Mouse (Mus musculus): Measurements from ENCODE around the gene Kat6b. TPM values are rescaled to one million over a fixed set of nuclear protein-coding genes. Genes with fewer than 3 reads are reported as not detected.

Gene Kat6b
- polyA plus RNA-seq, 1 experiment from 2014 or later, result 12.7 TPM

- Histone ChIP-seq H3K4me1 (ENCODE audit: control insufficient read depth, insufficient read depth, low read length) (no peaks in the 10 kb centered on the region), H3K27ac (ENCODE audit: low read depth, low read length) (no peak overlapping the region), H3K4me3 (ENCODE audit: low read depth, low read length) (no peak overlapping the region), H3K4me2 (ENCODE audit: low read depth) (no peak overlapping the region), H3K9ac (ENCODE audit: low read length) (no peak overlapping the region), H3K36me3 (ENCODE audit: control insufficient read depth, insufficient read depth, low read length) (no peaks in the 10 kb centered on the region), H3K9me3 (ENCODE audit: control insufficient read depth, low read length) (no peaks in the 10 kb centered on the region), H3K27me3 (ENCODE audit: control insufficient read depth, insufficient read depth, low read length) (no peaks in the 10 kb centered on the region)
- ATAC-seq (ENCODE audit: insufficient read depth, low FRiP score, low TSS enrichment) (no peak), DNase-seq (ENCODE audit: low spot score) (no peak)
- WGBS, result 91% methylated on average over 7 of the region's 7 CpGs
These were observed 25.4 kb upstream of the Kat6b start for GRCm38 (mm10) chr14:21455654-21456350.

DNA sequence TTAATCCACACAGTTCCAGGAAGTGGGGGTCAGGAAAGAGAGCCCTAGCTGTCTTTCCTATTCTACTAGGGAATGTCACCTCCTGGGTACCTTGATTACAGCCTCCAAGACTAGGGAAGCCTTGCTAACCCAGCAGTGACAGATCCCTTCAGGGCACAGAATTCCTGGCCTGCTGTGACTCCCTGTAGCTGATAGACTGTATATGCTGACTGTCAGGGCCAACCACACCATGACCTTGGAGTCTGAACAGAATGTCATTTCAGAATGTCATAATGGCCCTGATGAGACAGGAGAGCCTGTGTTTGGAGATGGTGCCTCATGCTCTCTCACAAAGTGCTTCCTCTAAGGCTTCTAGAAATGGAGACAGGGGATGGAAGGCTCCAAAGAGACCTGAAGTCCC is 24.7 kb upstream of the Kat6b start:
- DNase-seq (ENCODE audit: low spot score) (no peak), ATAC-seq (ENCODE audit: insufficient read depth, low FRiP score, low TSS enrichment) (no peak)
- H3K4me3 ChIP-seq (ENCODE audit: low read depth, low read length), result no peak overlapping the region
- H3K27ac ChIP-seq (ENCODE audit: low read depth, low read length), result no peak overlapping the region
- H3K27me3 ChIP-seq (ENCODE audit: control insufficient read depth, insufficient read depth, low read length), result no peaks in the 10 kb centered on the region
- no peak overlapping the region for H3K4me2 ChIP-seq (ENCODE audit: low read depth)
- H3K9ac ChIP-seq (ENCODE audit: low read length), result no peak overlapping the region
- H3K36me3 ChIP-seq (ENCODE audit: control insufficient read depth, insufficient read depth, low read length), result no peaks in the 10 kb centered on the region
- no peaks in the 10 kb centered on the region for H3K9me3 ChIP-seq (ENCODE audit: control insufficient read depth, low read length)
- no peaks in the 10 kb centered on the region for H3K4me1 ChIP-seq (ENCODE audit: control insufficient read depth, insufficient read depth, low read length)

GRCm38 (mm10) chr14:21457876-21458275 is 23.4 kb upstream of the Kat6b start:
- no peaks in the 10 kb centered on the region for H3K9me3 ChIP-seq (ENCODE audit: control insufficient read depth, low read length)
- no peaks in the 10 kb centered on the region for H3K4me1 ChIP-seq (ENCODE audit: control insufficient read depth, insufficient read depth, low read length)
- no peak overlapping the region for H3K4me2 ChIP-seq (ENCODE audit: low read depth)
- H3K27me3 ChIP-seq (ENCODE audit: control insufficient read depth, insufficient read depth, low read length), result no peaks in the 10 kb centered on the region
- H3K4me3 ChIP-seq (ENCODE audit: low read depth, low read length), result no peak overlapping the region
- ATAC-seq (ENCODE audit: insufficient read depth, low FRiP score, low TSS enrichment) (no peak), DNase-seq (ENCODE audit: low spot score) (no peak)
- H3K36me3 ChIP-seq (ENCODE audit: control insufficient read depth, insufficient read depth, low read length), result no peaks in the 10 kb centered on the region
- no peak overlapping the region for H3K9ac ChIP-seq (ENCODE audit: low read length)
- WGBS, result 87% methylated on average over 5 of the region's 5 CpGs
- no peak overlapping the region for H3K27ac ChIP-seq (ENCODE audit: low read depth, low read length)

DNA sequence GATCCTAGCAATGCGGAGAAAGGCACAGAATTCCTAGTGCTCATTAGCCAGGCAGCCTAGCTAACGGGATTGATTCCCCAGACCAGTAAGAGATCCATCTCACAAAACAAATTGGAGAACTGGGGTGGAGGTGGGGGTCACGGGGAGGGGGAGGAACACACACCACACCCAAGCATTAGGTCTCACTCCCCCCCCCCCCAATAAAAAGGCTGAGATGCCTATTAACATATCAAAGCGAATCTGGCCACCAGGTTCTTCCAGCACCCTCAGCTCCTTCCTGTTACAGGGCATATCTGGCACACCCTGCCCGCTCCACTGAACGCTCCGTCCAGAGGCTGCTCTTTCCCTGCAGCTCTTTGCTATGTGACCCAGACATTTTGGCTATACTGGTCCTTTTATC is 22.5 kb upstream of the Kat6b start:
- Histone ChIP-seq H3K27me3 (ENCODE audit: control insufficient read depth, insufficient read depth, low read length) (no peaks in the 10 kb centered on the region), H3K27ac (ENCODE audit: low read depth, low read length) (no peak overlapping the region), H3K4me1 (ENCODE audit: control insufficient read depth, insufficient read depth, low read length) (no peaks in the 10 kb centered on the region), H3K4me2 (ENCODE audit: low read depth) (no peak overlapping the region), H3K4me3 (ENCODE audit: low read depth, low read length) (no peak overlapping the region), H3K36me3 (ENCODE audit: control insufficient read depth, insufficient read depth, low read length) (no peaks in the 10 kb centered on the region), H3K9ac (ENCODE audit: low read length) (no peak overlapping the region), H3K9me3 (ENCODE audit: control insufficient read depth, low read length) (no peaks in the 10 kb centered on the region)
- DNase-seq (ENCODE audit: low spot score) (no peak), ATAC-seq (ENCODE audit: insufficient read depth, low FRiP score, low TSS enrichment) (no peak)
- 84% methylated on average over 7 of the region's 7 CpGs for WGBS

DNA sequence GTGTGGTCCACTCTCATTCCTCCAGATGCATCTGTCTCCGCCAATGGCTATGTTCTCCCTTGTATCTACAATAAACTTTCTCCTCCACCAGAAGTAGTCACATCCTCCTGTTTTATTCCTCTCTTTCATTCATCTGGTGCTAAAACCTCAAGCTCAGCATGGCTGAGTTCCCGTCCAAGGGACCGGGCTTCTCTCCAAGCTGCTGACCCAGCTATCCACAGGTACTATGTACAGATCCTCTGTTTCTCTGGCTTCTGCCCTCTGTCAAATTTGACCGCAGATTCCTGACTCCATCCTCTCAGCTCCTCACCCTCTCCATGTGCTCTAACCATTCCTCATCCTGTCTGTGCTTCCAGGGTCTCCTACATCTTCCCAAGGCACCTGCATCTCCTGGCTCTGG is 22.1 kb upstream of the Kat6b start:
- no peaks in the 10 kb centered on the region for H3K27me3 ChIP-seq (ENCODE audit: control insufficient read depth, insufficient read depth, low read length)
- DNase-seq (ENCODE audit: low spot score) (no peak), ATAC-seq (ENCODE audit: insufficient read depth, low FRiP score, low TSS enrichment) (no peak)
- H3K27ac ChIP-seq (ENCODE audit: low read depth, low read length), result no peak overlapping the region
- no peak overlapping the region for H3K4me2 ChIP-seq (ENCODE audit: low read depth)
- 89% methylated on average over 4 of the region's 4 CpGs for WGBS
- no peak overlapping the region for H3K9ac ChIP-seq (ENCODE audit: low read length)
- no peaks in the 10 kb centered on the region for H3K9me3 ChIP-seq (ENCODE audit: control insufficient read depth, low read length)
- no peak overlapping the region for H3K4me3 ChIP-seq (ENCODE audit: low read depth, low read length)
- H3K4me1 ChIP-seq (ENCODE audit: control insufficient read depth, insufficient read depth, low read length), result no peaks in the 10 kb centered on the region
- H3K36me3 ChIP-seq (ENCODE audit: control insufficient read depth, insufficient read depth, low read length), result no peaks in the 10 kb centered on the region

DNA sequence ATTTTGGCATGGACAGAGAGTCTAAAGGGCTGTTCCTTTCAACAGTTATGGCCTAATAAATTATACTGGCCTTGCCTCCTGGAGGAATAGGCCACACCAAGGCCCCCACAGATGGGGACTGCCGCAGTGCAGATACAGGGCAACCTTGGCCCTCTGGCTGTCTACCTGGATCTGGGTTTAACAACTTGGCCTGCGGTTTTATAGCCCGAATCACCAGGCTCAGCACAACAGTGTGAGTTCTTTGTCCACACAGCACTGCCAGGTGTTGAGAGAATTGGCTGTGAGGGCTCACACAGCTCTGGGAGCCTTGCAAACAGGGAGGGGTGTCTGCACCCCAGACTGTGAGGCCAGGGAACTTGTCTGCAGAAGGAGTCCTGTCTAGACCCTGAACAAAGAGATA is 18.8 kb upstream of the Kat6b start:
- Histone ChIP-seq H3K9ac (ENCODE audit: low read length) (no peak overlapping the region), H3K4me1 (ENCODE audit: control insufficient read depth, insufficient read depth, low read length) (no peaks in the 10 kb centered on the region), H3K27me3 (ENCODE audit: control insufficient read depth, insufficient read depth, low read length) (no peaks in the 10 kb centered on the region), H3K4me3 (ENCODE audit: low read depth, low read length) (no peak overlapping the region), H3K27ac (ENCODE audit: low read depth, low read length) (no peak overlapping the region), H3K4me2 (ENCODE audit: low read depth) (no peak overlapping the region), H3K9me3 (ENCODE audit: control insufficient read depth, low read length) (no peaks in the 10 kb centered on the region), H3K36me3 (ENCODE audit: control insufficient read depth, insufficient read depth, low read length) (no peaks in the 10 kb centered on the region)
- no peak for DNase-seq (ENCODE audit: low spot score)
- WGBS, result 67% methylated on average over 3 of the region's 3 CpGs
- ATAC-seq (ENCODE audit: insufficient read depth, low FRiP score, low TSS enrichment), result no peak

DNA sequence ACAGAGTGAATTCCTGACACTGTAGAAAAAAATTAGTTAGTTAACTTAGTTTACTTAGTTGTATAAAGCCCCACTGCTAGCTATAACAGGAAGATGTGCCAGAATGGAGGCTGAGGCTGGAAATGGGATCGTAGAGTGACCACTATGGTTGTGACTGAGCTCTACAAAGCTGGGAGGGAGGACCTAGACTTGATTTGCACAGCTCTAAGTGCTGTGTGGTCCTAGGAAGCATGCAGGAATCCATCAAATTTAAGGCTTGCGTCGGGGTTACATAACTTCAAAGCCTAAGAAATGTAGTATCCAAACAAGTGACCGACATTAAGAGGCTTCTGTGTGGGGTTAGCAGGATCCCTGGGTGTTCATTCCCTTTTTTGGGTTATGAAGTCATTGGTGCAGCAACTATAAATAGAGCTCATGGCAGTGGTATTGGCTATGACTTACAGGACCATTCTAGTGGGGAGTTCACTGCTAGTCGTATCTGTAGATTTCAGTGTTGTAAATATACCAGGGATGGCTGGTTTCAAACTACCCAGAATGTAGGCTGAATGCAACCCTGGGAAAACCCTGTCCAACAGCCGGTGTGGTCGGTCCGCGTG is 18.0 kb upstream of the Kat6b start:
- 94% methylated on average over 9 of the region's 9 CpGs for WGBS
- Histone ChIP-seq H3K9me3 (ENCODE audit: control insufficient read depth, low read length) (no peaks in the 10 kb centered on the region), H3K4me1 (ENCODE audit: control insufficient read depth, insufficient read depth, low read length) (no peaks in the 10 kb centered on the region), H3K27ac (ENCODE audit: low read depth, low read length) (no peak overlapping the region), H3K4me2 (ENCODE audit: low read depth) (no peak overlapping the region), H3K9ac (ENCODE audit: low read length) (no peak overlapping the region), H3K36me3 (ENCODE audit: control insufficient read depth, insufficient read depth, low read length) (no peaks in the 10 kb centered on the region), H3K27me3 (ENCODE audit: control insufficient read depth, insufficient read depth, low read length) (no peaks in the 10 kb centered on the region), H3K4me3 (ENCODE audit: low read depth, low read length) (no peak overlapping the region)
- ATAC-seq (ENCODE audit: insufficient read depth, low FRiP score, low TSS enrichment) (no peak), DNase-seq (ENCODE audit: low spot score) (no peak)

DNA sequence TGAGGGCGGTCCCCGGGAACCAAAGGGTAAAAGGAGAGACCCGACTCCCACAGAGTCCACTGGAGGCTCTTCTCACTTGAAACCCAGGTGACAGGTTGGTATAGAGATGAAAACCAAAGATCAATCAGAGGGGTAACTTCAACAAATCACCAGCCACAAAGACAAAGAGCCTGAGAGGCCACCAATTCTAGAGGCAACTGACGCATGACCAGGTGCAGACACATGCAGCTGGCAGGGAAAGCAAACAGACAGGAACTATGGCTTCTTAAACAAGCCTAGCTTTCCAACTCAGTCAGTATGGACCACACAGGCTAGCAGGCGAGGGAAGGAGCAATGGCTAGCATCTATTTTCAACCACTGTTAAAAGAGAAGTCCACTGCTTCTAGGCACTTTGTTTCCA is 10.8 kb upstream of the Kat6b start:
- Histone ChIP-seq H3K4me1 (ENCODE audit: control insufficient read depth, insufficient read depth, low read length) (no peaks in the 10 kb centered on the region), H3K27me3 (ENCODE audit: control insufficient read depth, insufficient read depth, low read length) (no peaks in the 10 kb centered on the region), H3K4me3 (ENCODE audit: low read depth, low read length) (no peak overlapping the region), H3K36me3 (ENCODE audit: control insufficient read depth, insufficient read depth, low read length) (no peaks in the 10 kb centered on the region), H3K4me2 (ENCODE audit: low read depth) (no peak overlapping the region), H3K9me3 (ENCODE audit: control insufficient read depth, low read length) (no peaks in the 10 kb centered on the region), H3K27ac (ENCODE audit: low read depth, low read length) (no peak overlapping the region), H3K9ac (ENCODE audit: low read length) (no peak overlapping the region)
- WGBS, result 76% methylated on average over 5 of the region's 5 CpGs
- no peak for ATAC-seq (ENCODE audit: insufficient read depth, low FRiP score, low TSS enrichment)
- DNase-seq (ENCODE audit: low spot score), result no peak

DNA sequence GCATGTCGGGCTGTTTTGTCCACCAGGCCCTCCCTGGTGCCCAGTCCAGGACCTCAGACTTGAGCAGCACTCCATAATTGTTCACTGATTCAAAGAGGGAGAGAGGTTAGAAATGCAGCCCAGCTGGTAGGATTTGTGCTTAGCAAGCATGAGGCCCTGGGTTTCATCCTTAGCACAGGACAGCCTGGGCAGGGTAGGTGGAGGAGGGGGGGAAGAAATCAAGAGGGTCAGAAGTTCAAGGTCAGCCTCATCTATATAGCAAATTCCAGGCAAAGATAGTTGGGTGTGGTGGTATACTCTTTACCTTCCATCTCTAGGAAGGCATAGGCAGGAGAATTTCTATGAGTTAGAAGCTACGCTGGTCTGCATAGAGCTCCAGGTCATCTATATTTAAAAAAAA is 9.3 kb upstream of the Kat6b start:
- Histone ChIP-seq H3K4me2 (ENCODE audit: low read depth) (no peak overlapping the region), H3K9ac (ENCODE audit: low read length) (no peak overlapping the region), H3K27ac (ENCODE audit: low read depth, low read length) (no peak overlapping the region), H3K36me3 (ENCODE audit: control insufficient read depth, insufficient read depth, low read length) (no peaks in the 10 kb centered on the region), H3K27me3 (ENCODE audit: control insufficient read depth, insufficient read depth, low read length) (no peaks in the 10 kb centered on the region), H3K4me1 (ENCODE audit: control insufficient read depth, insufficient read depth, low read length) (no peaks in the 10 kb centered on the region), H3K4me3 (ENCODE audit: low read depth, low read length) (no peak overlapping the region), H3K9me3 (ENCODE audit: control insufficient read depth, low read length) (no peaks in the 10 kb centered on the region)
- ATAC-seq (ENCODE audit: insufficient read depth, low FRiP score, low TSS enrichment), result no peak
- no peak for DNase-seq (ENCODE audit: low spot score)
- 96% methylated on average over 2 of the region's 2 CpGs for WGBS

Measured in neural tube, embryonic 11.5 days (tissue).